Mouse (Mus musculus): ENCODE data around the gene Arhgef12. TPM values are rescaled to one million over a fixed set of nuclear protein-coding genes. Genes with fewer than 3 reads are reported as not detected.
A peak's percentile ranks its signal among the peaks of the same experiment; 100 is the strongest.

Arhgef12 gene
- polyA plus RNA-seq, 1 experiment from 2014 or later, result 13.9 TPM

DNA sequence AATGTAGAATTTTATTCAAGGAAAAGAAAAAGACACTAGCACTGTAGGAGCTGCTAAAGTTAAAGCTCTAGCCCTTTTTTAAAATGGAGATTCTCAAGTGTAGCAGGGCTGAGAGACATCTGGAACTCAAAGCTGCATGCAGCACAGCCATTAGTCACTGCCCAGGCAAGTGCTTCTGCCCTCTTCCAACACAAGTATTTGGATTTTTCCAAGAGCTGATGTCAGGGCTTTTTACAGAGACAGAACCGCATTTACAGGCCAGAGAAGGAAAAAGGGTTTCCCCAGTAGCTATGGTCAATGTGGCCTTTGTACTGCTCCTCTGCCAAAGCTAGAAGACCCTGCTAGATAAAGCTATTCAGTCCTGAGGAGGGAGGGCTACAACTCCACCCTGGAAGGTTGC is 45.5 kb downstream of the Arhgef12 start:
- no peak overlapping the region for H3K9ac ChIP-seq (replicated peaks; ENCODE audit: low read depth)
- ATAC-seq (0 out of 2 replicates have a peak, but pooled peaks have one; percentile 32), DNase-seq (ENCODE audit: low spot score) (no peak)
- H3K9me3 ChIP-seq (ENCODE audit: low read length), result no peaks in the 10 kb centered on the region
- no peak overlapping the region for H3K4me3 ChIP-seq (ENCODE audit: low read depth, low read length)
- TF ChIP-seq EP300 (IDR thresholded peaks at IDR 0.05) (no peak), CTCF (IDR thresholded peaks at IDR 0.05) (no peak)
- H3K4me2 ChIP-seq (replicated peaks; ENCODE audit: low read depth, low read length), result no peak overlapping the region
- H3K36me3 ChIP-seq (ENCODE audit: insufficient read depth, low read length), result no peaks in the 10 kb centered on the region
- H3K27me3 ChIP-seq (replicated peaks; ENCODE audit: insufficient read depth, low read length), result no peaks in the 10 kb centered on the region
- 0 out of 2 replicates have a peak, but pooled peaks cover 2% of the 10 kb centered on the region for H3K4me1 ChIP-seq (ENCODE audit: insufficient read depth, low read depth, low read length)
- no peak overlapping the region for H3K27ac ChIP-seq (ENCODE audit: low read length)
- WGBS, result 48% methylated on average over 1 of the region's 1 CpGs

DNA sequence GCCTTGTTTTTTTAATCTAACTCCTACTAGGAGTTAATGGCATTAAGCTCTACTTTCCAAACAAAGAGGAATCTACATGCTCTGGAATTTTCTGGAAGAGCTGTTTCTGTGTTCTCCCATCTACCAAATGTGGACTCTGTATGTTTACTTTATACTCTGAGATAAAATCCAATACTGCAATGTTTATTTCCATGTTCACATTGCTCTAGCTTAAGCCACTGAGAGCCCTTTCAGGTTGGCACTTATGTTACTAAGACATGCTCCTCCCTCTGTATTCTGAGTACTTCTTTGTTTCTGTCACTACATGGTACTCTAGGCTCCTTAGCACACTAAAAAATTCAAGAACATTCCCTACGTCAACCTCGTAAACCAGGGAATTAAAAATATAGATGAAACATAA is 56.6 kb downstream of the Arhgef12 start:
- TF ChIP-seq CTCF (IDR thresholded peaks at IDR 0.05) (no peak), EP300 (IDR thresholded peaks at IDR 0.05) (peak; percentile 79)
- ATAC-seq, result peak; percentile 95
- peaks cover 16% of the 10 kb centered on the region; the same call in 1 of the 2 replicates for H3K4me1 ChIP-seq (ENCODE audit: insufficient read depth, low read depth, low read length)
- no peak overlapping the region for H3K4me3 ChIP-seq (ENCODE audit: low read depth, low read length)
- DNase-seq (ENCODE audit: low spot score), result peak; percentile 78
- H3K36me3 ChIP-seq (ENCODE audit: insufficient read depth, low read length), result no peaks in the 10 kb centered on the region
- H3K9ac ChIP-seq (replicated peaks; ENCODE audit: low read depth), result no peak overlapping the region
- WGBS, result 62% methylated on average over 2 of the region's 2 CpGs
- H3K4me2 ChIP-seq (replicated peaks; ENCODE audit: low read depth, low read length), result no peak overlapping the region
- H3K27ac ChIP-seq (ENCODE audit: low read length), result no peak overlapping the region
- no peaks in the 10 kb centered on the region for H3K27me3 ChIP-seq (replicated peaks; ENCODE audit: insufficient read depth, low read length)
- H3K9me3 ChIP-seq (ENCODE audit: low read length), result no peaks in the 10 kb centered on the region

GRCm38 (mm10) chr9:43044481-43044880 is 62.6 kb downstream of the Arhgef12 start:
- Histone ChIP-seq H3K27ac (ENCODE audit: low read length) (no peak overlapping the region), H3K27me3 (replicated peaks; ENCODE audit: insufficient read depth, low read length) (no peaks in the 10 kb centered on the region), H3K36me3 (ENCODE audit: insufficient read depth, low read length) (no peaks in the 10 kb centered on the region), H3K4me3 (ENCODE audit: low read depth, low read length) (no peak overlapping the region), H3K9ac (replicated peaks; ENCODE audit: low read depth) (no peak overlapping the region), H3K4me2 (replicated peaks; ENCODE audit: low read depth, low read length) (no peak overlapping the region), H3K4me1 (ENCODE audit: insufficient read depth, low read depth, low read length) (peaks cover 8% of the 10 kb centered on the region; the same call in 1 of the 2 replicates), H3K9me3 (ENCODE audit: low read length) (no peaks in the 10 kb centered on the region)
- no peak for TF ChIP-seq CTCF (IDR thresholded peaks at IDR 0.05)
- TF ChIP-seq EP300 (IDR thresholded peaks at IDR 0.05), result no peak
- ATAC-seq, result no peak
- DNase-seq (ENCODE audit: low spot score), result peak; percentile 45

DNA sequence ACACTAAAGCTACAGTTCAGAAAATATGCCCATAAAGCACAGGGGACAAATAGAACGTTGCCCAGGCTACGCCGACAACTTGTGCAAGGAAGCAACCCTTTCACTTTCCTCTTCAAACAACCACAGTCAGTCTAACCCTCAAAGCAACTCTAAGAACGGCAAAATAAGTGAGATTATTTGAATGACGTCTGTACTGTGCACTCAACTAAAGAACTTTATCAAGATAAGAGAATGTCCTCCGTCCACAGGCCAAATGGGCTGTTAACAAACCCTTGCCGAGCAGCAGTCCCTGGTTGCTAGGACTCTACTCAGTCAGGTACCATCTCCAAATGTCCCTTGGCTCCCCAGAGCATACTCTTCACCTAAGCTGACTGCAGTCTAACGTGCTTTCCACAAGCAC is 68.6 kb downstream of the Arhgef12 start:
- H3K4me3 ChIP-seq (ENCODE audit: low read depth, low read length), result no peak overlapping the region
- H3K27ac ChIP-seq (ENCODE audit: low read length), result peak overlapping the region; percentile 43
- ATAC-seq, result peak; percentile 90

GRCm38 (mm10) chr9:43035208-43035607 is 71.8 kb downstream of the Arhgef12 start:
- DNase-seq (ENCODE audit: low spot score), result no peak

More for the DNA sequence above, 68.6 kb downstream of the Arhgef12 start:
- Histone ChIP-seq H3K36me3 (ENCODE audit: insufficient read depth, low read length) (no peaks in the 10 kb centered on the region), H3K27me3 (replicated peaks; ENCODE audit: insufficient read depth, low read length) (no peaks in the 10 kb centered on the region), H3K4me1 (ENCODE audit: insufficient read depth, low read depth, low read length) (peaks cover 12% of the 10 kb centered on the region; the same call in 1 of the 2 replicates), H3K9ac (replicated peaks; ENCODE audit: low read depth) (no peak overlapping the region), H3K9me3 (ENCODE audit: low read length) (no peaks in the 10 kb centered on the region), H3K4me2 (replicated peaks; ENCODE audit: low read depth, low read length) (peak overlapping the region; percentile 8; the same call in 1 of the 2 replicates)
- TF ChIP-seq EP300 (IDR thresholded peaks at IDR 0.05) (peak; percentile 74), CTCF (IDR thresholded peaks at IDR 0.05) (no peak)
- WGBS, result 35% methylated on average over 8 of the region's 8 CpGs
- DNase-seq (ENCODE audit: low spot score), result peak; percentile 72

GRCm38 (mm10) chr9:43034273-43034672 is 72.8 kb downstream of the Arhgef12 start:
- Histone ChIP-seq H3K9ac (replicated peaks; ENCODE audit: low read depth) (no peak overlapping the region), H3K27me3 (replicated peaks; ENCODE audit: insufficient read depth, low read length) (no peaks in the 10 kb centered on the region), H3K9me3 (ENCODE audit: low read length) (no peaks in the 10 kb centered on the region), H3K36me3 (ENCODE audit: insufficient read depth, low read length) (no peaks in the 10 kb centered on the region), H3K27ac (ENCODE audit: low read length) (no peak overlapping the region), H3K4me3 (ENCODE audit: low read depth, low read length) (no peak overlapping the region), H3K4me2 (replicated peaks; ENCODE audit: low read depth, low read length) (no peak overlapping the region), H3K4me1 (ENCODE audit: insufficient read depth, low read depth, low read length) (peaks cover 12% of the 10 kb centered on the region; the same call in 1 of the 2 replicates)
- ATAC-seq (no peak), DNase-seq (ENCODE audit: low spot score) (peak; percentile 49)
- no peak for TF ChIP-seq CTCF (IDR thresholded peaks at IDR 0.05)
- no peak for TF ChIP-seq EP300 (IDR thresholded peaks at IDR 0.05)

More at GRCm38 (mm10) chr9:43035208-43035607, 71.8 kb downstream of the Arhgef12 start:
- H3K4me1 ChIP-seq (ENCODE audit: insufficient read depth, low read depth, low read length), result peaks cover 12% of the 10 kb centered on the region; the same call in 1 of the 2 replicates
- no peaks in the 10 kb centered on the region for H3K27me3 ChIP-seq (replicated peaks; ENCODE audit: insufficient read depth, low read length)
- H3K4me2 ChIP-seq (replicated peaks; ENCODE audit: low read depth, low read length), result no peak overlapping the region
- TF ChIP-seq EP300 (IDR thresholded peaks at IDR 0.05), result no peak
- TF ChIP-seq CTCF (IDR thresholded peaks at IDR 0.05), result no peak
- 56% methylated on average over 4 of the region's 4 CpGs for WGBS
- no peaks in the 10 kb centered on the region for H3K36me3 ChIP-seq (ENCODE audit: insufficient read depth, low read length)
- no peak overlapping the region for H3K9ac ChIP-seq (replicated peaks; ENCODE audit: low read depth)
- ATAC-seq, result no peak
- no peaks in the 10 kb centered on the region for H3K9me3 ChIP-seq (ENCODE audit: low read length)
- H3K27ac ChIP-seq (ENCODE audit: low read length), result no peak overlapping the region
- H3K4me3 ChIP-seq (ENCODE audit: low read depth, low read length), result no peak overlapping the region

GRCm38 (mm10) chr9:43027757-43028156 is 79.3 kb downstream of the Arhgef12 start:
- 0 out of 2 replicates have a peak, but pooled peaks cover 5% of the 10 kb centered on the region for H3K36me3 ChIP-seq (ENCODE audit: insufficient read depth, low read length)
- no peak overlapping the region for H3K27ac ChIP-seq (ENCODE audit: low read length)
- no peaks in the 10 kb centered on the region for H3K4me1 ChIP-seq (ENCODE audit: insufficient read depth, low read depth, low read length)
- TF ChIP-seq CTCF (IDR thresholded peaks at IDR 0.05), result no peak
- TF ChIP-seq EP300 (IDR thresholded peaks at IDR 0.05), result no peak
- no peak overlapping the region for H3K4me2 ChIP-seq (replicated peaks; ENCODE audit: low read depth, low read length)
- no peak overlapping the region for H3K4me3 ChIP-seq (ENCODE audit: low read depth, low read length)
- ATAC-seq (no peak), DNase-seq (ENCODE audit: low spot score) (no peak)
- no peaks in the 10 kb centered on the region for H3K27me3 ChIP-seq (replicated peaks; ENCODE audit: insufficient read depth, low read length)
- no peaks in the 10 kb centered on the region for H3K9me3 ChIP-seq (ENCODE audit: low read length)
- 42% methylated on average over 5 of the region's 5 CpGs for WGBS
- H3K9ac ChIP-seq (replicated peaks; ENCODE audit: low read depth), result no peak overlapping the region
